Mouse (Mus musculus): ENCODE results near the gene Marco. TPM values are rescaled to one million over a fixed set of nuclear protein-coding genes. Genes with fewer than 3 reads are reported as not detected.

The Marco gene
- polyA plus RNA-seq (2017; shearing (Covaris generic)): under 1 TPM in 1 of 2 experiments, not detected in 1; 0.24 TPM

DNA sequence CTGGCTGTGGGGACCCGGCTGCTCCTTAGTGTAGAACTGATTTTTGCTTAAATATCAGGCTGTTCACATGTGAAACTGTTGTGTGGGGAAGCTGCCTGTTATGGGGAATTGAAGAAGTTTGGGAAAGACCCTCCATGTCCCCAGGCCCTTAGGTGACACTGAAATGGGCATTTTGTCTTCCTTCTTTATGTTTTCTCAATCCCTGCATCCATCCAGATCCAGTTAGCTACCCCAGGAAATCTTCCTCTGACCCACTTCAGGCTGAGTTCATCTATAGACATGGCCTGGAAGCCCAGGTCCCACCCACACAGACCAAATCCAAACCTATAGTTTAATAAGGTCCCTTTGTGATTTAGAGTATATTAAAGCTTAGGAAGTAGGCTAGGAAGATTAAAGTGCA lies at the start of gene Marco:
TSS of gene Marco (minus strand) at position 101 of the 400 bp plus-strand sequence.

Other genes with a start within 250 kb of the Marco start
- gene Steap3, start 232.3 kb downstream of the Marco start, polyA plus RNA-seq (2017; shearing (Covaris generic)): under 1 TPM; 0.52 to 0.99 TPM
- gene C1ql2, start 164.4 kb downstream of the Marco start, polyA plus RNA-seq (2017; shearing (Covaris generic)): under 1 TPM in 1 of 2 experiments, not detected in 1; 0.23 TPM
- under 1 TPM; 0.06 to 0.17 TPM for gene En1, start 97.4 kb upstream of the Marco start, polyA plus RNA-seq (2017; shearing (Covaris generic))